In the genomic region with DNA sequence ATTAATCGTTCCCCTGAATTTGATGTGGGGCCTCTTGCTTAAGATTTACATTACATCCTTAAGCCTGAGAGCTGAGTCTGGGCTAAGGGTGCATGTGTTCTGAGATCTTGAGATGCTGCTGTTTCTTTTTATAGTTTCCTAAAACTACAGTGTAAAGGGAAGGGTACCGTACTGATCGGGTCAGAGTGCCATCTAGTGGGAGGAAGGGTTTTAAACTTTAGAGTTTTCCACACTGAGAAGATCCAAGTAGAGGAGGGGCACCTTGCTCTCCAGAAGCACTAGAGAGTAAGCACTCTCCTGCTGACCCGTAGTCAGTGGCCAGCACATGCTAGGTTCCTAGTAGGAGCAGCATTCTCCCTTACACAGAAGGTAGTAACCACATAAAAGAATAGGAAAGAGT, we compare ENCODE assay signal across 9 mouse cellular contexts. TPM values are rescaled to one million over a fixed set of nuclear protein-coding genes. Genes with fewer than 3 reads are reported as not detected.
DNase-seq lines count a peak whose midpoint lies in the region; ATAC-seq and TF ChIP-seq lines count a peak whose summit lies in the region.
"Had no signal": no experiment of that assay in that cellular context is flagged by ENCODE, and none has a peak within 500 bp of the region (broad histone marks: within the 10 kb centered on the region; RNA-seq: fewer than 3 reads in every experiment).

No protein-coding gene starts in this region.

- no peak overlapping the region for H3K4me2 ChIP-seq in lung, postnatal 0 days (replicated peaks; ENCODE audit: low read depth, low read length)
- H3K4me2 ChIP-seq in midbrain, postnatal 0 days (ENCODE audit: low read depth, low read length, poor library complexity, severe bottlenecking), result no peak overlapping the region
- H3K4me2 ChIP-seq: midbrain, embryonic 12.5 days had no signal

- no peaks in the 10 kb centered on the region for H3K9me3 ChIP-seq in lung, postnatal 0 days (ENCODE audit: low read length)
- H3K9me3 ChIP-seq in midbrain, postnatal 0 days (ENCODE audit: low read length), result no peaks in the 10 kb centered on the region
- H3K9me3 ChIP-seq: midbrain, embryonic 12.5 days had no signal

- H3K4me1 ChIP-seq in lung, postnatal 0 days (ENCODE audit: insufficient read depth, low read depth, low read length), result no peaks in the 10 kb centered on the region
- no peaks in the 10 kb centered on the region for H3K4me1 ChIP-seq in lung, adult 2 months (ENCODE audit: control insufficient read depth, insufficient read depth, low read length)
- H3K4me1 ChIP-seq in midbrain, postnatal 0 days (ENCODE audit: insufficient read depth, low read length), result no peaks in the 10 kb centered on the region

- no peak for DNase-seq in frontal cortex, postnatal 25 days (ENCODE audit: low spot score in 2 of 2)
- peak; percentile 38 for DNase-seq in lung, postnatal 0 days (ENCODE audit: low spot score)
- DNase-seq in lung, adult 2 months, result no peak
- DNase-seq in brain, embryonic 14.5 days (ENCODE audit: low read depth), result peak; percentile 29
- peak; percentile 48 for DNase-seq in midbrain, postnatal 0 days (ENCODE audit: low spot score)
- no peak for DNase-seq in c-Kit-positive CD71-positive TER-119-positive erythroid progenitor cells, embryonic 14.5 days (ENCODE audit: low spot score)
- no peak for DNase-seq in adrenal gland, adult 8-10 months

- no peak overlapping the region for H3K4me3 ChIP-seq in lung, postnatal 0 days (ENCODE audit: low read depth, low read length)
- H3K4me3 ChIP-seq in lung, adult 2 months (replicated peaks; ENCODE audit: extremely low read depth, low read depth, low read length), result no peak overlapping the region
- no peak overlapping the region for H3K4me3 ChIP-seq in midbrain, postnatal 0 days (ENCODE audit: low read depth, low read length)
- H3K4me3 ChIP-seq: midbrain, embryonic 12.5 days had no signal

- no peaks in the 10 kb centered on the region for H3K27me3 ChIP-seq in lung, postnatal 0 days (replicated peaks; ENCODE audit: insufficient read depth, low read length)
- no peaks in the 10 kb centered on the region for H3K27me3 ChIP-seq in midbrain, postnatal 0 days (ENCODE audit: insufficient read depth, low read length)
- H3K27me3 ChIP-seq: midbrain, embryonic 12.5 days had no signal

- no peak overlapping the region for H3K9ac ChIP-seq in lung, postnatal 0 days (replicated peaks; ENCODE audit: low read depth)
- H3K9ac ChIP-seq in midbrain, postnatal 0 days (replicated peaks; ENCODE audit: low read length, poor library complexity, severe bottlenecking), result no peak overlapping the region
- H3K9ac ChIP-seq: midbrain, embryonic 12.5 days had no signal

- no peaks in the 10 kb centered on the region for H3K36me3 ChIP-seq in lung, postnatal 0 days (ENCODE audit: insufficient read depth, low read length)
- H3K36me3 ChIP-seq in midbrain, postnatal 0 days (ENCODE audit: insufficient read depth, low read length), result no peaks in the 10 kb centered on the region

- peak; percentile 53 for TF ChIP-seq CTCF in lung, postnatal 0 days (IDR thresholded peaks at IDR 0.05)
- TF ChIP-seq CTCF in lung, adult 2 months (IDR thresholded peaks at IDR 0.05; ENCODE audit: insufficient read depth, low read length), result no peak
- peak; percentile 28; the same call in 1 of the 2 replicates for TF ChIP-seq CTCF in brain, embryonic 14.5 days (IDR thresholded peaks at IDR 0.05; ENCODE audit: borderline replicate concordance, extremely low read depth, insufficient read depth, insufficient read length)
- peak; percentile 76 for TF ChIP-seq CTCF in midbrain, postnatal 0 days (IDR thresholded peaks at IDR 0.05)

- TF ChIP-seq EP300 in lung, postnatal 0 days (IDR thresholded peaks at IDR 0.05), result no peak

- TF ChIP-seq POLR2A in lung, adult 2 months (IDR thresholded peaks at IDR 0.05; ENCODE audit: borderline replicate concordance, extremely low read depth, low read depth, low read length), result no peak
- no peak for TF ChIP-seq POLR2A in brain, embryonic 14.5 days (IDR thresholded peaks at IDR 0.05; ENCODE audit: borderline replicate concordance, extremely low read depth, insufficient read depth, insufficient read length, poor library complexity, severe bottlenecking)

- no peak overlapping the region for H3K27ac ChIP-seq in lung, postnatal 0 days (ENCODE audit: low read length)
- no peak overlapping the region for H3K27ac ChIP-seq in midbrain, postnatal 0 days (ENCODE audit: low read depth, low read length)
- H3K27ac ChIP-seq: midbrain, embryonic 12.5 days had no signal

- peak; percentile 73 for ATAC-seq in frontal cortex, adult (ENCODE audit: low TSS enrichment)
- ATAC-seq in lung, postnatal 0 days, result no peak
- ATAC-seq in midbrain, postnatal 0 days (ENCODE audit: low FRiP score), result no peak

- 45% methylated on average over 4 of the region's 4 CpGs for whole genome bisulfite sequencing in lung, postnatal 0 days
- 58% methylated on average over 4 of the region's 4 CpGs for WGBS in lung, adult 2 months
- 50% methylated on average over 4 of the region's 4 CpGs for WGBS in midbrain, postnatal 0 days

RNA-seq across cellular contexts. Expression of gene Prmt3, which starts 33.2 kb away (rescaled TPM):
- polyA plus RNA-seq in lung, postnatal 0 days (2015; fragmentation: Nextera tagmentation; extraction: Ambion mirVana), result 15.9 and 17.1 TPM in 2 replicates
- 13.1 and 23.7 TPM in 2 replicates for polyA plus RNA-seq in lung, adult 2 months (2012; rRNA removed)
- polyA plus RNA-seq in brain, embryonic 14.5 days (2012; rRNA removed), result 38.7 and 41.1 TPM in 2 replicates
- 35.5 and 50.6 TPM in 2 replicates for total RNA-seq in midbrain, postnatal 0 days (2014; rRNA removed)
- 35.9 and 38.1 TPM in 2 replicates for polyA plus RNA-seq in midbrain, postnatal 0 days (2015; fragmentation: Nextera tagmentation; extraction: Ambion mirVana)
- 10 to 100 TPM; 35.2 to 53.3 (median 42.3) TPM for total RNA-seq in adrenal gland, adult 8-10 months (2022)

RNA-seq across cellular contexts. Expression of gene Htatip2, which starts 52.4 kb away (rescaled TPM):
- polyA plus RNA-seq in lung, postnatal 0 days (2015; fragmentation: Nextera tagmentation; extraction: Ambion mirVana), result 14.9 and 17.7 TPM in 2 replicates
- 6.4 and 11.7 TPM in 2 replicates for polyA plus RNA-seq in lung, adult 2 months (2012; rRNA removed)
- 1.3 and 1.5 TPM in 2 replicates for polyA plus RNA-seq in brain, embryonic 14.5 days (2012; rRNA removed)
- total RNA-seq in midbrain, postnatal 0 days (2014; rRNA removed), result 0.38 and 2.4 TPM in 2 replicates
- 5.5 and 6.1 TPM in 2 replicates for polyA plus RNA-seq in midbrain, postnatal 0 days (2015; fragmentation: Nextera tagmentation; extraction: Ambion mirVana)
- total RNA-seq in adrenal gland, adult 8-10 months (2022), result 10 to 100 TPM; 47.5 to 55.6 (median 50.7) TPM

Comparison
In these comparisons a context has a peak if more than half of its experiments do, and no peak if none do; other contexts are left out.
1. DNase-seq: peak in lung, postnatal 0 days (single experiment), brain, embryonic 14.5 days (single experiment) and midbrain, postnatal 0 days (single experiment); none in frontal cortex, postnatal 25 days (0 of 2), lung, adult 2 months (single experiment), c-Kit-positive CD71-positive TER-119-positive erythroid progenitor cells, embryonic 14.5 days (single experiment) and adrenal gland, adult 8-10 months (single experiment).